Mouse (Mus musculus): ENCODE results near the gene Vgll4.
"Not testable (repeated sequence)": the region's sequence is repeated elsewhere in the genome, so short reads cannot be mapped to it uniquely, and the experiment has no call there.

The Vgll4 gene

DNA sequence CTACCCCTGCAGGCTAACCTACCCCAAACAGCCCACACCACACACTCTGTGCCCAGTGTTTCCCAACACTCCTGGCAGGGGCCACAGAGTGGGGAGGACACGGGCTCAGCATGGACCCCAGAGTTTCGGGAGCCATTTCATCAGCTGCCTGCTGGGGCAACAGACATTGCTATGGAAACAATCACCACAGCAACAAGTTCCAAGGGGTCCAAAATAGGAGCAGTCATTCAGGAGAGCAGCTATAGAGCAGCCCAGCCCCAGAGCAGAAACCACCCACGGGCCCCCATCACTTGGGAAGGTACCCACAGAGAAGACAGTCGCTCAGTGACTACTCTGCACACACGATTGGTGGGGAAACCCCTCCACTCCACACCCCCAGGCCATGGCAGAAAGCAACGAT lies 77.4 kb downstream of the Vgll4 start:
- DNase-seq: no peak

DNA sequence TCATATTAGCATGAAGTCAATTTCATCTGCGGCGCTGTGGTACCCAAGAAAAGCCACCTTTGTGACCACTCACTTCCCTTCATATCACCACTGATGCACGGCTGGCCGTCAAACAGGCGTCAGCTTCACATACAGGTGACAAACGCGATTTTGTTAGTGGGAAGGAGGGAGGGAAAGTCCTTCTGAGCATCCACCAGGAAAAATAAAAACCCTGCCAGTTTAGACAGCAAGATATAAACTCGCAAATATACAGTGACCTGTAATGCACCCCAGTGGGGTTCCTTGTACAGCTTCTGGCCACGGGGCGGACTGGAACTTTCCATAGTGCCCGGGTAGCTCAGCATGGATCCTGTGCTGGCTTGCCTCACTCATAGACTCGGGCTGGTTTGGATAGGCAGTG lies 78.0 kb downstream of the Vgll4 start:
- DNase-seq: no peak

DNA sequence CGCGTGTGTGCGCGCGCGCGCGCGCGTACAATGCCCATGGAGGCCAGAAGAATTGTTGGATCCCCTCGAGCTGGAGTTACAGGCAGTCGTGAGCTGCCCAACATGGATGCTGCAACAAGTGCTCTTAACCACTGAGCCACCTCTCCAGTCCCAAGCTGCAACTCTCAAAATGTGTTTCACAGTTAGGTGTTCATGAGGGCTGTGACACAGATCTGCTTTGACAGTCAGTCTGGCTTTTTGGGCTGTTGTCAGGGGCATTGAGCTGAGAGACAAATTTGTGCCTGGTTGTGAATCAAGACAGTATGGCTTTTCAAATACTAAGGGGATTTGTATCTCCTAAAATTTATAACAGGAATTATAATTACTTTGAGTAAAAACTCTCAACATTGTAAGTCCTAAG lies 78.5 kb downstream of the Vgll4 start:
- no peak for DNase-seq

DNA sequence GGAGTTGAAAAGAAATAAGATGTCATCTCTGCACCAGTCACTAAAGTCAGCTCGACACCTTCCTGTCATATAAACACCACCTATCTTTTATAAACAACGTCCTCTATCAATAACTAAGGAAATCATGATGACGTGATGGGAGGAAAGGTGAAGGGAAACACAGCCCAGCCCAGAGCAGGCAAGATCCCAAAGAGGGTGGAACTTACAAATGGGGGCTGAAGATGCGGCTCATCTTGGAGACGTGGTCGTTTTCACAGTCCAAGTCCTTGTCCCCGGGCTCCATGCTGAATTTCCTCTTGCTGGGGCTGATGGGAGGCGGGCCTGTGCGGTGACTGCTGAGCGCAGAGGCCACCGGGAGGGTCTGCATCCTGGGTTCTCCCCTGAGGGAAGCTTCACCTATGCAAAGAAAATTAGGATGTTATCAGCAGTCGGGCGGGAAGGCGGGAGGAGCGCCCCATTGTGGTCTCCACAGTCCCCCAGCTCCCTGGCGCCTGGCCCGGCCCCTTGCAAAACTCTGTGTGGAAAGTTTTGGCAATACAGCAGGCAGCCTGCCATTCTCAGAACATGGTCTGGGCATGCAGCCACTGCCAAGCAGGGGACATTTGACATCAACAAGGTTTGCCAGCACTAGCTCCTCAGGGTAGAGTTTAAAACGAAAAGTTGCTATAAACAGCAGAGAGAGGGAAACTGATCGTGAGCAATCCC lies 79.2 kb downstream of the Vgll4 start:
- peak; percentile 92 to 94 for DNase-seq

DNA sequence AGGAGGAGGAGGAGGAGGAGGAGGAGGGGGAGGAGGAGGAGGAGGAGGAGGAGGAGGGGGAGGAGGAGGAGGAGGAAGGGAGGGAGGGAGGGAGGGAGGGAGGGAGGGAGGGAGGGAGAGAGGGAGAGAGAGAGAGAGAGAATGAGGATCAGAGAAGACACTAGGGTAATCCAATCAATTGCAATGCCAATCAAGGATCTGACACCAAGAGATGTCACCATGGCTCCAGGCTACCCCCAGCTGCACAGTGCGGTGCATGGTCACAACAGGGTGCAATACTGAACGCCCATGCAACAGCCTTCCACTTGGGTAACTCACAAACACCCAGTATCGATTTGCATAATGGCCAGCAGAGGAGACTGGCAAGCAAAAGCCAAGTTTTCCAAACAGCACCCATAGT lies 79.8 kb downstream of the Vgll4 start:
- DNase-seq: not testable (repeated sequence)

DNA sequence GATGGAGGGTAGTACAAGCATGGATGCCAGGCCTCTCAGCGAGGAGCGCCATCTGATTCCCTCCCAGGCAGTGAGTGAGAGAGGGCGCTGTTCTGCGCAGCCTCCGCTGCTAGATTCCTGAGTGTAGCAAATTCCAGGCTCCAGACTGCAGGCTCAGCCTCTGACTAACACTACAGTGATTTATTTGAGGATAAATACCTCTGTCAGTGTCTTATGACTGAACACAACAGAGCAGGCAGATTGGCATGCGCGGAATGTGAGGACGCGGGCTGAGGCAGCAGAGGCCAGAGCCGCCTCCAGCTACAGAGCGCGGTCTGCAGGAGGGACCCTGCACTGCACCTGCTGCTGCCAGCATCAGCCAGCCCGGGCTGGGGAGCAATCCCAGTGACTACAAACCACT lies 80.9 kb downstream of the Vgll4 start:
- peak; percentile 92 to 93 for DNase-seq

DNA sequence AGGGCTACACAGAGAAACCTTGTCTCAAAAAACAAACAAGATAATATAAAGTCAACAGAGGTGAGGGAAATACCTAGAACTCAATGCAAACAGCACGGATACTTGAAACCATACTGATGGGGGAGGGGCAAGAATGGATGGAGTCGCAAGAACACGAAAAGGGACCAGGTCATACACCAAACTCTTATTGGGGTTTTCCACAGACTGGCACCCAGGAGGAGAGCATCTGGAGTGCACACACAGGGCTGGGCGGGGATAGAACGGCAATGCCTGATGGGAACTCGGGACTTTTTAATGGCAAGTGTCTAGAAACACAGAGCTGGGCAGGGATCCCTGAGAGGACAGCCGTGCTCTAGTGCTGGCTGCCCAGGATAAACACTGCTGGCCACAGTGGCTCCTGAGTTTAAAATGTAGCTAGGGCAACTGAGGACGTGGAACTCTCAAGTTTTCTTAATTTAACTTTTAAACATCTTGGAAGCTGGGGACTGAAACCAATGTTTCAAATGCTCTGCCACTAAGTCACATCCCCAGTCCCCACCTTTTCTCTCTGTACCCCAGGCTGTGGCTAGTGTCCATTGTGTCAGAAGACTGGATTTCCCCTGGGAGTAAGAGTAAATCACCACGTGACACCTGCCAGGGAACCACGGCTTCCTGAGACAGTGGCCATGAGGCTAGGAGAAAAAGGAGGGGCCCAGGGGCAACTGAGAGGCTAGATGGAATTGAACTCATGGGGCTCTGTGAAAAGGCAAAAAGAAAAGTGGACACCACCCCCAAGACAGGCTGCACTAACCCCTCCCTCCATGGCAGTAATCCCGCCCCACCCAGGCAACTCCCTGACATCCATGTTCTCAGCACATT lies 83.1 kb downstream of the Vgll4 start:
- no peak for DNase-seq

DNA sequence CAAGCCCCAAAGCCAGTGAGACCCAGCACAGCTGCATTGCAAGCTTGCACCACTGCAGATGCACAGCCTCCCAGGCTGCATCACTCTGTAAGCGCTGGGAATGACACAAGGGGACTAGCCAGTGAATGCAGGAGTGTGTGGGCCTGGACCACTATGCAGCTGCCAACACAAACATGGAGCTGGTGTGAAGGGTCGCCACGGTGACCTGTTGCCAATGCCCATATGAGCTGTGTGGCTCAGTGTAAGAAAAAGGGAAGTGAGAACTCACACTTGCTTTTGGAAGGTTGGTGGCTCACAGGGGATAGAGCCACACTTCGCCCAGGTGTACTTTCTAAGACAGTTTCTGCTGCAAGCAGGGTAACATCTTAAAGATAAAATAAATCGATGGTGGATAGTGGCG lies 83.8 kb downstream of the Vgll4 start:
- no peak for DNase-seq

DNA sequence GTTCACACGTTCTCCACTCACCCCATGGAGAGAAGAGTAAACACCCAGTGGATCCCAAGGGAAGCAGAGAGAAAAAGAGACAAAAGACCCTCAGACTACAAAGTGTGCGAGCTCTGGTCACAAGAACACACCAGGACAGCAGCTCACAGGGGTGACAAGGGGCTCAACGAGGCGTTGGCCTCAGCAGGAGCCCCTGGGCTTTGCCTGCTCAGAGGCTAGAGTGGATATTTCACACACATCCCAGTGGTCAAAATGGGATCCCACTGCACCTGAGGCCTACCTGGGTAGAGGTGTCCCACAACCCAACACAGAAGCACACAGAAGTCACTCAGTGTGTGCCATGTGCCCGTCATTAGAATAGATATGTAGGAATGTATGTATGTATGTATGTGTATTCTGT lies 84.7 kb downstream of the Vgll4 start:
- DNase-seq: no peak

DNA sequence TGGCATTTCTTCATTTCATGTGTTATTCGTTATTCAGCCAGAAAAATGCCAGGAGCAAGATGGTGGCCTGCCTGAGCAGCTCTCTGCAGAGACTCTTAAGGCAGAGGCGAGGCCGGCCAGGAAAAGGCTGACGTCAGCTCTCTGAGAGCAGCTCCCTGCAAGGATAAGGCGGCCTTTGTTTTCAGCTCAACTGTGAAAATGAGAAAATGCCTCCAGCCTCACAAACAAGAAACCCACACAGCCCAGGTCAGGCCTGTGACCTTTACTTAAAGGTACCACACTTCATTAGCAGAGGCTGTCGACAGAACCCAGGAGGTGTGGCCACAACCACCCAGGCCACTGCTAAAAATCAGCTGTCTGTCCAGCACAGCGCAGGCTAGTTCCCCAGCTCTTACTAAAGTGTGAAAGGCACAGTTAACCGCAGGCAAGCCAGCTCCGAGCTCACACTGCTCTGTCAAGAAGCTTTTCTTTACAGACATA lies 86.5 kb downstream of the Vgll4 start:
- peak; percentile 86 to 92 for DNase-seq

DNA sequence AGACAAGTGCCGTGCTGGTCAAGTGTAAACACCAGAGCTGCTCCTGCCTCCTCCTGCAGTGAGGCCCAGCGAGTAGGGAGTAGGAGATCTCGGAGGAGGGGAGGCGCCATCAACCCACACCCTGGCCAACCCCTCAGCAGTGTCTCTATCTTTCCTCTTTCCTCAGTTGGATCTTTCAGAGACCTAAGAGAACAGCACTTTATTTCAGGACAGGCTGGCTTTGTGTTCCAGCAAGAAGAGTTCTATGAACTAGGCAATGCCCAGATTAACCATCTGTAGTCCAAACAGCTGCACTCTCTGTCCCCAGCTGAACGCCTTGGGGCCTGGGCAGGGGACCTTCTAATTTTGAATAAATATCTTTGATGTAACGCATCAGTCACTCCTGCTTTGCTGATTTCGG lies 87.1 kb downstream of the Vgll4 start:
- no peak for DNase-seq

DNA sequence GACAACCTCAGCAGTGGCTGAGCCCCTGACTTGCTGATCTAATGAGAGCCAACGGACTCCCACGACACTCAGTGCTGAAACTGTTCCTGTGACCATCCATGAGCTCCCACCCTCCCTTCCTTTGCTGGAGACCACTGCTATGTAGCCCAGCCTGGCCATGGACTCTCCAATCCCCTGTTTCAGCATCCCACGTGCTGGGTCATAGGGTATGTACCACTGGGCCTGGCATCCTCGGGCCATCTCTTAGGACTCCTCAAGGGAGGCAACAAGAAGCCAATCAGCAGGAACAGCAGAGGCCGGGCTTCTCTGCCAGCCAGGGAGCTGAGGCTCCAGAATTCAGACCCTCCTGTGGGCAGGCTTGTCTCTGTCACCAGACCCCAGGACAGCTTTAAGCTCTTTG lies 87.6 kb downstream of the Vgll4 start:
- no peak for DNase-seq

DNA sequence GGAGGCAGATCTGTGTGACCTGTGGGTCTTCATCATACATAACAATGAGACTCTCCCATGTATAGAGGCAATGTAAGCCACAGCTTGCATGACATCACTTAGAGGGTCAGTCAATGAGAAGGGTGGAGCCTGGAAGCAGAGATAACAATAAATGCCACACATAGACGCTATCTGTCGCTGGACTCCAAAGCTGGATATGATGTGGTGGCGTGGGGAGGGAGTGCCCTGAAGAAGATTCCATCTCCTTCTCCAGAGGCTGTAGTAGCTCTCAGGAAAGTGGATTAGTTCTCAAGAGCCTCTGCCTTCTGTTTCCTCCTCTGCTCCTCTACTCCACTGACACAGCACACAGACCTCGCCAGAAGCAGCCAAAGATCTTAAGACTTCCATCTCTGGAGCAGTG lies 89.0 kb downstream of the Vgll4 start:
- DNase-seq: no peak

DNA sequence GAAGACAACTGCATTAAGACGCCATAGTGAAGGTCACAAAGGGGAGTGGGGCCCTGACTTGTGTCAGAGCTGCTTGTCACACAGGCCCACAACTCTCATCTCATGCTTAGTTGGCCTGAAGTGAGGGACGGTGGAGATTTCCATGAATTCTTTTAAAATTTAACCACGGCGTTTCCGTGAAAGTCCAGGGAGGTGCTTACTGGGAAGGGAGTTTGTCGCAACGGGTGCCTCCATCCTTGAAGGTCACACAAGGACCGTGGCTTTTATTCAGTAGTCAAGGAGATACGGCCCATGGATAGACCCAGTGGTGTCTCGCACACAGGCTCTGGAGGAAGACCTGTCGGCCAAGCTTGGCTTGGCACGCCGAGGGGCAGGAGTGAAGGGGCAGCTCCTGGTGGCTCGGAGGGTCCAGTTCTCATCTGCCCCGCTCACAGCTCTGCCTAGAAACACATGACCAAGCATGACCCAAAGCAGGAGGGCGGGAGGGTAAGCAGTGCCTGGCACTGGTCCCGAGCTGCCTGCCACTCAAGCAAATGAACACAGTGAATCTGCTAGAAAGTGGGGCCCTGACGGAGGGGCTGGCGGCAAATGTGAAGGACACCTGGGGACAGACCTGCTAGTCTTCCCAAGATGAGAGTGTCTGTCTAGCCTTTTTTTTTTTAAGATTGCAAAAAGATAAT lies 90.8 kb downstream of the Vgll4 start:
- peak; percentile 90 for DNase-seq

DNA sequence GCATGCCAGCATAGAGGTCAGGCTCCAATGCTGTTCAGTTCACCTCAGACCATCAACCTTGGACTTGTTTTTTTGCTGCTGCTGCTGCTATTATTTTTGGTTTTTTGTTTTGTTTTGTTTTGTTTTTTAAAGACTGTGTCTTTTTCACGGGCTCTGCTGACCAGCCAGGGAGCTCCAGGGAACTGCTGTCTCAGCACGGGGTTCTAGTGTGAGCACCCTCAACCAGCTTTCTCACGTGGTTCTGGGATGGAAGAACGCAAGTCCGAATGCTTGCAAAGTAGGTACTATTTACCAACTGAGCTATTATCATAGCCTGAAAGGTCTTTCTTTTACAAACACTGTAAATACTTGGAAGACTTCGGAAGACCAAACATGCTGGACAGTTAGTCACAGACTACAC lies 93.2 kb downstream of the Vgll4 start:
- peak; percentile 63 to 70 for DNase-seq

DNA sequence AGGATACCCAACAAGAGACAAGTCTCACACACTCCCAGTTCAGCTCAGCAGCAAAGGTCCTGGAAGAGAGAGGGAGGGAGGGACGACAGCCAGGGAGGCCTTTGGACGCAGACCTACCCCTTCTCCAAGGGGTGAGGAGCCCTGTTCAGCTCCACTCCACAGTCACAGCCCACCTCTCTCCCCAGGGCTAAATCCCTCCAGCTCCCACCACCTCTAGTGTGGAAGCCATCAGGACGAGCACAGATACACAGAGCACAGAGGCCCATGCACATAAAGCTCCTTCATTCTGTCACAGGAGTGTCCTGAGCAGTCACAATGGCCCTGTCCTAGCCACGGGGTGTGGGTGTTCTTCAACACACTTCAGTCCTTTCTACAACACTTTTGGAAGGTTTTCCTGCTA lies 93.8 kb downstream of the Vgll4 start:
- peak in 1 of 2 experiments; percentile 33 for DNase-seq

DNA sequence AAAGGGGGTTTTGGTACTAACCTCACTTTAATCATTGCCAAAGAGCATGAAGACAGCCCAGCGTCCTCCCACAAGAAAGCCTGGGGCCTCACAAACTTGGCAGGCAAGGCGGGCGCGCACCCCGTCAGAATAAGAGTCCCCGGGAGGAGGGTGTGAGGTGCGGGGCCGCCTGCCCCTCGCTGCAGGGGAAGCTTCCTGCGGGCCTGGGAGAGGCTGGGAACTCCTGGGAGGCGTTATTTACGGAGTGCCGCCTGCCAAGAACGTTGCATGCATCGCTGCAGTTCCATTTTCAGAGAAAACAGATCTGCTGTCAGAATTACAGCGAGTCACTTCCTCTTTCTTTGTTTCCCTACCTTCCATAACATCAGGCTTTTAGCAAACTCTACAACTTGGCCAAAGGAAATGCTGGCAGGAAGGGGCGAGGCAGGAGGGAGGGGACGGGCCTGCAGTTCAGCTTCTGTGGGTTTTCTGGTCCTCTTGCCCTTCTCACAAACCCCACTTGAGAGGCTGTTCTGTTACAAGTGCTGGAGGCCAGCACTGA lies 94.7 kb downstream of the Vgll4 start:
- DNase-seq: peak; percentile 97

DNA sequence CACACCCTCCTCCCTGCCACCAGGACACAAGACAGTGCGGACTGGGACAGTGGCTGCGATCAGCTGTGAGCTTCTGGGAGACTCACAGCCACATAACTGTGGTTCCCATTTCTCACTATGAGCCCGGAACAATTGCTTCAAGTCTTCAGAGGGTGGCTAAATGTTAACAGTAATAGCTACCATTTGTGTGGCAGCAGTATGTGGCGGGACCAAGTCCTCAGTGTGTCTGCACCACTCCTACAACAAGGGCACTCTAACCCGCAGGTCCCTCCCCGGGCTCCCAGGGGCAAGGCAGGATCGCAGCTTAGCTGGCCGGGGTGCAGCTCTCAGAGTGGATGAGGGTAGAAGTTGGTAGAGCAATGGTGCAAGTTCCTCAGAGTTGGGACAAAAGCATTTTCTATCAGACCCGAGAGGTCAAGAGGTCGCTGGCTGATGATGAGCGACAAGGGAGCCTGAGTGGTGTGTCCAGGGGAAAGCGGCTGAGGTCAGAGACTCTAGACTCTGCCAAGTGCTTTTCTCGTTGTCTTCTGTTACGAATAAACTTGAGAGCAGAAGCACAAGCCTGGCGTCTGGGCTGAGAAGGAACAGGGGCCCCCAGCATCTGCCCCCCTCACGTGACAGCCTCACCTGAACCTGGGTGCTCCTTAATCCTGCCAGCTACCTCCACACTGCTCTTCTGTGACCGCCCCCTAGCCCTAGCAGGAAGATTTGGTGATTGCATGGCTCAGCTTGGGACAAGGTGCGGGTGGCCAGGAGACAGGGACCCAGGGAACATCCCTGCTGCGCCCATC lies 95.5 kb downstream of the Vgll4 start:
- DNase-seq: peak; percentile 56 to 67

DNA sequence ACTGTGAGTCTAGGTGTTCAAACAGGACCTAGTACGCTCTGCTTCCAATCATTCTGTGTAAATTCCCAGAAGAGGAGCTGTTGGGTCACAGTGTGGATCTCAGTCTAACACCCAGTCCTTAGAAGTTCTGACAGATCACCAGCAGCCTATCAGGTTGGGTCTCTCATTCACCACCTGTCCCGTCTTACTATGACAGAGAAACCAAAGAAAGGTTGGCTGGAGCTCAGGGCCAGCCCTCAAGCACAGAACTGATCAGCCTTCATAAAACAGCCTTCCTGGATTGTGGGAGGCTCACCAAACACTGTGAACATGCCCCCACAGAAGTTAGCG lies 96.0 kb downstream of the Vgll4 start:
- DNase-seq: no peak

DNA sequence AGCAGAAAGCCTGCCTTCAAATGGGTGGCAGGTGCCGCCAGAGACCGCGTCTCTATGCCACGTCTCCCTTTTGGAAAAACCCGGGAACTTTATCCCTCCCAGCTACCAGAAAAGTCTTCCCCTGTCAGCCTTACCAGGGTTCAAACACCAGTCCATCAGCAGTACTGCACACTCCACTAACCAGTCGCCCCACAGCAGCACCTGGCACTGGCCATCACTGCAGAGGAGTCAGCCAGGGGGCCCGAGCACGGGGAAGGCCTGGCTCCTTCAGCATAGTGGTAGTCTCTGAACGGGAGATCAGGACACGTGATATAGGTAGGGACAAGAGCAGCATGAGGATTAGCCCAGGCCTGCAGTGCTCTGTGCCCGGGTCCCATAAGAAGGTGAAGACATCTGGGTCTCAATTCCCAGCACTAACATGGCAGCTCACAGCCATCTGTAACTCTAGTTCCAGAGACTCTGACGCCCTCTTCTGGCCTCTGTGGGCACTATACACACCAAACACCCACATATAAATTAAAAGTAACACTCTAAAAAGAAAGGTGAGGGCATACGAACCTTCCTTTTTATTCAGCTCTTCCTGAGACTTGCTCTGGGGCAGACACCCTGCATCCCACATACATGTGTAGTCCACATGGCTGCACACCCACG lies 98.7 kb downstream of the Vgll4 start:
- no peak for DNase-seq

DNA sequence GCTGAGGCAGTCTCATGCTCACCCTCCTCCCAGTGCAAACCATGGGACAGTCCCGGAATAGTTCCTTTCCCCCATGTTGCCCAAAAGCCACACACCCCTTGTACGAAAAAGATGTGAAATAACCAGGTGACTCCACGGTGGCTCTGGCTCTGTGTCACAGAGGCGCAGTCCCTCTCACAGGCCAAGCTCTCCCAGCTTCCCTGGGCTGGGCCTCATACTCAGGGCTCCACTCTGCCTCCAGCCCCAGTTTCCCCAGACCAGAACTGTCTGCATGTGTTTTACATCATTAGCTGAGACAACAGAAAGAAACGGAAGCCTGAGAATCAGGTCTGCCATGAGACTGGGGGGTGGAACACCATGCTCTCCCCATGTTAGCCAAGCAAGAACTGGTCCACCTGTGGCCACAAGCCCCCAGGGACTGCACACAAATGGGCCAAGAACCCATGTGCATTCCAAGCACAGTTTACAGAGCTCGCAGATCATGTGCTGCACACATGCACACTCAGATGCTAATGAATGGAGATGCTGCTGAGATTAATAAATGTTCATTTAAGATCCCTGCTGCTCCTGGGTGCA lies 100.2 kb downstream of the Vgll4 start:
- no peak for DNase-seq

DNA sequence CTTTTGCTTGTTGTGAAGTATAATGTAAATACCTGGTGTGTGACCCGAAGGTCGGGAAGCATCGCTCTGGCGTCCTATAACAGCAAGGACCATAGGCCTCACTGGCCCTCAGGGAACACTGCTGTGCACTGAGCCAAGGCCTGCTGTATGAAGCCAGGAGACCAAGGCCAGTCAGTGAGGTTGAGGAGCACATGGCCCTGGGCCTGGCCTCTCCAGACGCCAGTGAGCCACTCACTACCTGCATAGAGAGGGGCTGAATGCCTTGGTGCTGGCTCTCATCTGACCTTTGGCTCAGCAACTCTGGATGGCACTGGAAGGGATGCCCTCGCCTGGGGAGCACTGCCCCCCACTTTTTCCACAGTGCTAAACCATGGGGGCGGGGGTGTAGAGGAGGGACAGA lies 101.1 kb downstream of the Vgll4 start:
- DNase-seq: no peak

Measured in kidney, postnatal 36 days (tissue).